Mouse (Mus musculus) neural tube, embryonic 13.5 days (tissue): ENCODE results near the gene Ppp1r10. TPM values are rescaled to one million over a fixed set of nuclear protein-coding genes. Genes with fewer than 3 reads are reported as not detected.

Experiments used
- ATAC-seq: fragments of 200-750 bp; cut with Nextera tagmentation; 2 replicates; pipeline ENCODE4 v1.8.0; 2017; ENCODE audit warnings: low read depth, mild to moderate bottlenecking, moderate TSS enrichment, moderate library complexity
- H3K27ac ChIP-seq: fragments of 300-500 bp; sonication (generic); replicated peaks from 2 replicates; pipeline ENCODE4 v1.5.1; 2015; ENCODE audit warnings: moderate library complexity, mild to moderate bottlenecking, inconsistent platforms
- H3K27me3 ChIP-seq: fragments of 300-500 bp; sonication (generic); 2 replicates; pipeline ENCODE4 v1.6.1; 2015; ENCODE audit warnings: mild to moderate bottlenecking, inconsistent platforms
- H3K36me3 ChIP-seq: fragments of 300-500 bp; sonication (generic); 2 replicates; pipeline ENCODE4 v1.6.1; 2015; ENCODE audit warnings: mild to moderate bottlenecking, inconsistent platforms
- H3K4me1 ChIP-seq: fragments of 300-500 bp; sonication (generic); replicated peaks from 2 replicates; pipeline ENCODE4 v1.6.1; 2015; ENCODE audit warnings: inconsistent platforms
- H3K4me2 ChIP-seq: fragments of 300-500 bp; sonication (generic); 2 replicates; pipeline ENCODE4 v1.6.1; 2015; ENCODE audit warnings: inconsistent platforms, mild to moderate bottlenecking, moderate library complexity
- H3K4me3 ChIP-seq: fragments of 300-500 bp; sonication (generic); 2 replicates; pipeline ENCODE4 v1.5.1; 2015; ENCODE audit warnings: mild to moderate bottlenecking, inconsistent platforms
- H3K9ac ChIP-seq: fragments of 300-500 bp; sonication (generic); 2 replicates; pipeline ENCODE4 v1.6.1; 2015; ENCODE audit warnings: moderate library complexity, mild to moderate bottlenecking, inconsistent platforms
- H3K9me3 ChIP-seq: fragments of 300-500 bp; sonication (generic); 2 replicates; pipeline ENCODE4 v1.6.1; 2016; ENCODE audit warnings: inconsistent platforms
- WGBS: fragments of 180-500 bp; shearing (Covaris S2); methylation state at CpG from one replicate; pipeline ENCODE4 v1.1.7; 2015; 5-methylcytosine and 5-hydroxymethylcytosine counted together
- polyA plus RNA-seq: library from polyadenylated mRNA; unstranded; fragments of >200 nt; fragmentation: Nextera tagmentation; extraction: Ambion mirVana; gene quantifications from 2 replicates; pipeline ENCODE4 v1.2.1, GENCODE M21; 2015

The Ppp1r10 gene
- polyA plus RNA-seq, 1 experiment from 2014 or later: 44.6 TPM

GRCm38 (mm10) chr17:35879245-35880057, 36.8 kb upstream of the Ppp1r10 start, which contains the start of gene Dhx16:
Dhx16 (plus strand) TSS chr17:35879819.
- Histone ChIP-seq H3K27ac (peak within 1 kb of the TSS; percentile 79), H3K9me3 (no peaks in the 10 kb centered on the region), H3K4me3 (peak within 1 kb of the TSS; percentile 72), H3K27me3 (no peaks in the 10 kb centered on the region), H3K9ac (peak within 1 kb of the TSS; percentile 87), H3K4me1 (peaks cover 15% of the 10 kb centered on the region), H3K4me2 (peak within 1 kb of the TSS; percentile 89), H3K36me3 (peaks cover 63% of the 10 kb centered on the region)
- ATAC-seq: peak; percentile 91
- 6% methylated on average over 66 of the region's 66 CpGs for WGBS

DNA sequence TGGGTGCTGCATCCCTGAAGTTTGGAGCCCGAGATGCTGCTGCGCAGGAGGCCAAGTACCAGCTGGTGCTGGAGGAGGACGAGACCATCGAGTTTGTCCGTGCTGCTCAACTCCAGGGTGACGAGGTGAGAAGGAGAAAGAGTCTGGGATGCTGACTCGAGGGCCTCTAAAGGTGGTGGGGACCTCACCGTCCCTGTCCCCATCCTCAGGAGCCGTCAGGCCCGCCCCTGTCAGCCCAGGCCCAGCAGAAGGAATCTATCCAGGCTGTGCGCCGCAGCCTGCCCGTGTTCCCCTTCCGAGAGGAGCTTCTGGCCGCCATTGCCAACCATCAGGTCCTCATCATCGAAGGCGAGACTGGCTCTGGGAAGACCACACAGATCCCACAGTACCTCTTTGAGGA, 33.3 kb upstream of the Ppp1r10 start:
- H3K9ac ChIP-seq: no peak overlapping the region
- peaks cover 67% of the 10 kb centered on the region for H3K36me3 ChIP-seq
- no peaks in the 10 kb centered on the region for H3K9me3 ChIP-seq
- no peak for ATAC-seq
- H3K27ac ChIP-seq: no peak overlapping the region
- peaks cover 15% of the 10 kb centered on the region for H3K4me1 ChIP-seq
- H3K4me3 ChIP-seq: no peak overlapping the region
- no peaks in the 10 kb centered on the region for H3K27me3 ChIP-seq
- no peak overlapping the region for H3K4me2 ChIP-seq
- WGBS: 96% methylated on average over 17 of the region's 17 CpGs

GRCm38 (mm10) chr17:35883777-35884176, 32.5 kb upstream of the Ppp1r10 start:
- peaks cover 74% of the 10 kb centered on the region for H3K36me3 ChIP-seq
- 93% methylated on average over 14 of the region's 14 CpGs for WGBS
- H3K27ac ChIP-seq: no peak overlapping the region
- no peak overlapping the region for H3K4me3 ChIP-seq
- H3K9me3 ChIP-seq: no peaks in the 10 kb centered on the region
- H3K4me2 ChIP-seq: no peak overlapping the region
- peaks cover 15% of the 10 kb centered on the region for H3K4me1 ChIP-seq
- no peaks in the 10 kb centered on the region for H3K27me3 ChIP-seq
- no peak for ATAC-seq
- no peak overlapping the region for H3K9ac ChIP-seq

GRCm38 (mm10) chr17:35887725-35888124, 28.5 kb upstream of the Ppp1r10 start:
- Histone ChIP-seq H3K4me2 (no peak overlapping the region), H3K36me3 (peaks cover 98% of the 10 kb centered on the region), H3K9me3 (no peaks in the 10 kb centered on the region), H3K27ac (no peak overlapping the region), H3K4me3 (no peak overlapping the region), H3K9ac (no peak overlapping the region), H3K27me3 (no peaks in the 10 kb centered on the region), H3K4me1 (no peaks in the 10 kb centered on the region)
- 86% methylated on average over 11 of the region's 17 CpGs for WGBS
- ATAC-seq: no peak

GRCm38 (mm10) chr17:35896781-35897643, 19.2 kb upstream of the Ppp1r10 start, which contains the start of gene 2310061I04Rik:
2310061I04Rik (minus strand) TSS chr17:35897431.
- Histone ChIP-seq H3K4me3 (peak within 1 kb of the TSS; percentile 64), H3K9ac (peak within 1 kb of the TSS; percentile 85), H3K4me1 (peaks cover 20% of the 10 kb centered on the region), H3K27ac (peak within 1 kb of the TSS; percentile 97), H3K27me3 (no peaks in the 10 kb centered on the region), H3K4me2 (peak within 1 kb of the TSS; percentile 93), H3K9me3 (no peaks in the 10 kb centered on the region), H3K36me3 (peaks cover 69% of the 10 kb centered on the region)
- ATAC-seq: peak; percentile 94
- WGBS: 1% methylated on average over 76 of the region's 86 CpGs

DNA sequence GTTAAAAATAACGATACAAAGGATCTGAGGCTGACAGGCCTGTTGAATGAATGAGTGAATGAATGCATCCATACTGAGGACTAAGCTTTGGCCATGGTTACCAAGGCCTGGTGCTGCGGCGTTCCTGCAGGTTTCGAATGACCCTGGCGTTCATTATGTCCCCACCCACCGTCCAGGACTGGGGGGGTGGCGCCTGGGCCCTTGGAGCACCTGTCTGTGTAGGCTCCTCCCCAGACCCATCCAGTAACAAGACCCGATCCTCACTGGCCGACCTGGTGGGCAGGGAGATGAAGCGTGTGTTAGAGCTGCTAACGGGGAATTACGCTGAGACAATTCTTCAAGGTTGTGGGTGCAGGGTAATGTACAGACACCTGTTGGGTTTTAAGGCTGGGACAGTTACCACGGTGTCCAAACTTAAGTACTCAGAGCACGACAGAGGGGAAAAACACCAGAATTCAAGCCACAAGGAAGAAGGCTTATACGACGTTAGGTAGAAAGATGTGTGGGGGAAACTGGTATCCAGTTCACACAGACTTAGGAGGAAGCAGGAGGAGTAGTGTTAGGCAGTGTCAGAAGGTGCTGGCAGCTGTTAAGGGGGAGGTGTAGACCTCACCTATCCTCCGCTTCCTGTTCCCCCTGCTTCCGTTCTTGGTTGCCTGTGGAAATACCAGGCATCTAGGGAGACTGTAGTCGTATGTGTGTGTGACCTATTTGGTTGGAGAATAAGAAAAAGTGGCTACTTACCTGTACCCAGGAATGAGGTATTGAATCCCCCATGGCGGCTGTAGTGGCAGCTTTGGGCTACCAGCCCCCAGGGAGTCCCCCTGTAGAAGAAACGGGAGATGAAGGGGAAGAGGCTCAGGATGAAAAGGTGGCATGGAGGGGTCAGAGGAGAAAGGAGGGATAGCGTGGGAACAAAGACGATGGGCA, 18.3 kb upstream of the Ppp1r10 start:
- Histone ChIP-seq H3K27me3 (no peaks in the 10 kb centered on the region), H3K9ac (peak overlapping the region; percentile 85), H3K4me2 (peak overlapping the region; percentile 93), H3K4me3 (peak overlapping the region; percentile 64), H3K4me1 (peaks cover 20% of the 10 kb centered on the region), H3K9me3 (no peaks in the 10 kb centered on the region), H3K36me3 (peaks cover 69% of the 10 kb centered on the region), H3K27ac (peak overlapping the region; percentile 97)
- ATAC-seq: peak; percentile 49
- WGBS: 45% methylated on average over 23 of the region's 23 CpGs

- H3K4me3 ChIP-seq: no peak overlapping the region
- no peak overlapping the region for H3K27ac ChIP-seq
- no peak overlapping the region for H3K9ac ChIP-seq
- H3K27me3 ChIP-seq: no peaks in the 10 kb centered on the region
- H3K36me3 ChIP-seq: peaks cover 78% of the 10 kb centered on the region
- no peaks in the 10 kb centered on the region for H3K9me3 ChIP-seq
- no peak for ATAC-seq
- 83% methylated on average over 3 of the region's 3 CpGs for WGBS
- no peak overlapping the region for H3K4me2 ChIP-seq
- peaks cover 17% of the 10 kb centered on the region for H3K4me1 ChIP-seq
These were observed 15.6 kb upstream of the Ppp1r10 start for GRCm38 (mm10) chr17:35900636-35901035.

DNA sequence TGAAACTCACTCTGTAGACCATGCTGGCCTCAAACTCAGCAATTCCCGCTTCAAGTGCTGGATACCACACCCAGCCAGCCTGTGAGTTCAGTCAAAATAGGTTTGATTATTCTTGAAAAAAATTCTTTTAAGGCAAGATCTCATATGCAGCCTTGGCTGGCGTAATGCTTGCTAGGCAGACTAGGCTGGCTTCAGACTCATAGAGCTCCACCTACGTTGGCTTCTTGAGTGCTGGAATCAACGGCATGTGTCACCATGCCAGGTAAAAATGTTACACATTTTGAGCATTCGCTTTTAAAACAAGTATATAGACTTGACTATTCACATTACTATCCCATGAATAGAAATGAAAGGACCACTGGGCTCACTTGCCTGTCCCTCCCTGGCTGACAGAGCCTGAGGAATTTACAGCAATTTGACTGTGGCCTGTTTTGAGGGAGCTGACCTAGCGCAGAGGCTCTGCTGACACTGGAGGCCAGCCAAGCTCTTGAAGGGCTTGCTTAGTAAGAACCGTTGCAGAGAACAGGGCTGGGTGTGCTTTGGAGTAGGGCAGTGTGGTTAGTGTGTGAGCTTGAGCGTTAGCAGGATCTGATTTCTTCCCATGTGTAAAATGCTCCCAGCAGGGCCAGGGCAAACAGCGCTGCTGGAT, 12.8 kb upstream of the Ppp1r10 start:
- H3K4me1 ChIP-seq: peaks cover 24% of the 10 kb centered on the region

DNA sequence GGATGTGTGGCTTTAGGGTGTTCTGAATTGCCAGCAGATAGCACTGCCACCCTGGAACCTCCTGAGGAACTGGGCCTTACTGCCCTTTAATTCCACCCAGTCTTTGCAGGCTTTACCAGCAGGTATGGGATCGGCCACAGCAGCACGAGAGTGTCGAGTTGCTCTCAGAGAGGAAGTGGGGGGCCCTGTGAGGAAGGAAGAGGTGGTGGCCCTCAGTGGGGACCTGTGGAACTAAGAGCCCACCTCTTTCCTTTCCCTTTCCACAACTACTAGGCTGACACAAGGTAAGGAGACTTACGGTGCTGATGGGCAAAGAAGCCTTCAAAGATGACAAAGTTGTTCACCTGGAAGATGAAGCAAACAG, 12.3 kb upstream of the Ppp1r10 start:
- WGBS: 87% methylated on average over 4 of the region's 4 CpGs
- H3K9me3 ChIP-seq: no peaks in the 10 kb centered on the region

More for the DNA sequence above, 12.8 kb upstream of the Ppp1r10 start:
- Histone ChIP-seq H3K4me2 (no peak overlapping the region), H3K9me3 (no peaks in the 10 kb centered on the region), H3K36me3 (peaks cover 95% of the 10 kb centered on the region), H3K4me3 (no peak overlapping the region), H3K9ac (no peak overlapping the region), H3K27me3 (no peaks in the 10 kb centered on the region), H3K27ac (no peak overlapping the region)
- ATAC-seq: no peak
- WGBS: 90% methylated on average over 9 of the region's 9 CpGs

GRCm38 (mm10) chr17:35905587-35905986, 10.6 kb upstream of the Ppp1r10 start:
- H3K4me3 ChIP-seq: no peak overlapping the region
- WGBS: 98% methylated on average over 1 of the region's 1 CpGs
- H3K4me1 ChIP-seq: peaks cover 37% of the 10 kb centered on the region
- no peaks in the 10 kb centered on the region for H3K9me3 ChIP-seq
- H3K4me2 ChIP-seq: no peak overlapping the region
- H3K27me3 ChIP-seq: no peaks in the 10 kb centered on the region
- no peak for ATAC-seq
- no peak overlapping the region for H3K9ac ChIP-seq
- peaks cover 77% of the 10 kb centered on the region for H3K36me3 ChIP-seq
- no peak overlapping the region for H3K27ac ChIP-seq

More for the DNA sequence above, 12.3 kb upstream of the Ppp1r10 start:
- Histone ChIP-seq H3K36me3 (peaks cover 93% of the 10 kb centered on the region), H3K27ac (no peak overlapping the region), H3K4me1 (peaks cover 29% of the 10 kb centered on the region), H3K9ac (no peak overlapping the region), H3K4me3 (no peak overlapping the region), H3K27me3 (no peaks in the 10 kb centered on the region), H3K4me2 (no peak overlapping the region)
- no peak for ATAC-seq

DNA sequence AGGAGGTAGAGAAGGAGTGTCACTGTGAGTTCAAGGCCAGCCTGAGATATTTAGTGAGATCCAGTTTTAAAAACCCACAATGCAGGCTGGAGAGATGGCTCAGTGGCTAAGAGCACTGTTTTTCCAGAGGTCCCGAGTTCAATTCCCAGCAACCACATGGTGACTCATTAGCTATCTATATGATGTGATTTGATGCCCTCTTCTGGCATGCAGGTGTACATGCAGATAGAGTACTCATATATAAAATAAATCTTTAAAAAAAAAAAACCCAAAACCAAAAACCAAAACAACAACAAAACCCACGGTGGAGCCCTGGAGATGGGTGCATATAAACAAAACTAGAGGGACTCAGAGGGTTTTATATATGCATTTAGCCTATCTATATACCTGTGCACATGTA, 8.6 kb upstream of the Ppp1r10 start:
- no peak overlapping the region for H3K27ac ChIP-seq
- 74% methylated on average over 2 of the region's 2 CpGs for WGBS
- H3K4me2 ChIP-seq: peak overlapping the region; percentile 76
- peak overlapping the region; percentile 90; the same call in 1 of the 2 replicates for H3K9ac ChIP-seq
- H3K27me3 ChIP-seq: no peaks in the 10 kb centered on the region
- no peak for ATAC-seq
- peaks cover 37% of the 10 kb centered on the region for H3K4me1 ChIP-seq
- H3K36me3 ChIP-seq: peaks cover 64% of the 10 kb centered on the region
- peak overlapping the region; percentile 61 for H3K4me3 ChIP-seq
- no peaks in the 10 kb centered on the region for H3K9me3 ChIP-seq
